Mouse (Mus musculus) MEL (cell line): ENCODE measurements around the gene Unc13a. TPM values are rescaled to one million over a fixed set of nuclear protein-coding genes. Genes with fewer than 3 reads are reported as not detected.

Source experiments
- DNase-seq: peaks from one replicate; pipeline ENCODE4 v3.0.0; 2011; ENCODE audit warnings: low read depth, low spot score
- H3K27ac ChIP-seq: 2 replicates; pipeline ENCODE4 v1.5.1; 2012; ENCODE audit warnings: low read depth, mild to moderate bottlenecking, control low read depth, low read length, moderate library complexity; ENCODE audit not compliant: control insufficient read depth
- H3K27me3 ChIP-seq, 2 experiments: fragments of 150-350 bp in 1 of 2; sonication (generic) in 1 of 2; 2 replicates each; pipeline ENCODE4 v1.6.1; 2012; ENCODE audit warnings: low read length in 2 of 2, mild to moderate bottlenecking in 2 of 2, improper control_type of control experiment in 1 of 2, moderate library complexity in 1 of 2; ENCODE audit not compliant: insufficient read depth in 2 of 2, control insufficient read depth in 1 of 2
- H3K36me3 ChIP-seq, 2 experiments: 2 replicates each; pipeline ENCODE4 v1.6.1; 2012 to 2014; ENCODE audit warnings: low read length in 2 of 2, improper control_type of control experiment in 1 of 2, inconsistent platforms in 1 of 2, mild to moderate bottlenecking in 1 of 2; ENCODE audit not compliant: insufficient read depth in 2 of 2, control insufficient read depth in 1 of 2
- H3K4me1 ChIP-seq, 2 experiments: fragments of 150-350 bp in 1 of 2; sonication (generic) in 1 of 2; 2 replicates each; pipeline ENCODE4 v1.6.1; 2012; ENCODE audit warnings: low read length in 2 of 2, improper control_type of control experiment in 1 of 2, mild to moderate bottlenecking in 1 of 2; ENCODE audit not compliant: insufficient read depth in 2 of 2, control insufficient read depth in 1 of 2
- H3K4me3 ChIP-seq, 2 experiments: fragments of 150-350 bp in 1 of 2; sonication (generic) in 1 of 2; 2 replicates each; pipeline ENCODE4 v1.5.1; 2012; ENCODE audit warnings: low read depth in 2 of 2, low read length in 2 of 2, mild to moderate bottlenecking in 2 of 2, moderate library complexity in 2 of 2, control low read depth in 1 of 2, improper control_type of control experiment in 1 of 2; ENCODE audit not compliant: control insufficient read depth in 1 of 2, insufficient read depth in 1 of 2
- H3K79me2 ChIP-seq: 2 replicates; pipeline ENCODE4 v1.6.1; 2012; ENCODE audit warnings: mild to moderate bottlenecking, low read length, moderate library complexity; ENCODE audit not compliant: control insufficient read depth, poor library complexity, insufficient read depth
- H3K9ac ChIP-seq: 2 replicates; pipeline ENCODE4 v1.6.1; 2012; ENCODE audit warnings: low read depth, mild to moderate bottlenecking, control low read depth, low read length, moderate library complexity; ENCODE audit not compliant: control insufficient read depth, poor library complexity, severe bottlenecking
- H3K9me3 ChIP-seq: fragments of 150-350 bp; sonication (generic); replicated peaks from 2 replicates; pipeline ENCODE4 v1.6.1; 2012; ENCODE audit warnings: mild to moderate bottlenecking, low read length, improper control_type of control experiment, moderate library complexity; ENCODE audit not compliant: insufficient read depth
- CHD1 ChIP-seq: IDR thresholded peaks from 2 replicates; pipeline ENCODE4 v1.6.1; 2012; ENCODE audit warnings: low read depth, mild to moderate bottlenecking, inconsistent platforms, low read length, improper control_type of control experiment
- E2F4 ChIP-seq: IDR thresholded peaks from 2 replicates; pipeline ENCODE4 v1.6.1; 2011; ENCODE audit warnings: low read depth, low read length, improper control_type of control experiment, borderline replicate concordance
- ELF1 ChIP-seq: IDR thresholded peaks from 2 replicates; pipeline ENCODE4 v1.6.1; 2014; ENCODE audit warnings: low read depth, mild to moderate bottlenecking, inconsistent platforms, low read length, improper control_type of control experiment, moderate library complexity
- KAT2A ChIP-seq: conservative IDR thresholded peaks from 2 replicates; pipeline ENCODE4 v1.6.1; 2012; ENCODE audit warnings: low read depth, low read length, improper control_type of control experiment, inconsistent platforms
- MAFK ChIP-seq: IDR thresholded peaks from 2 replicates; pipeline ENCODE4 v1.6.1; 2011; ENCODE audit warnings: low read depth, mild to moderate bottlenecking, low read length, improper control_type of control experiment, borderline replicate concordance
- MEF2A ChIP-seq: IDR thresholded peaks from 2 replicates; pipeline ENCODE4 v1.6.1; 2014; ENCODE audit warnings: low read depth, mild to moderate bottlenecking, inconsistent platforms, low read length, improper control_type of control experiment; ENCODE audit not compliant: poor library complexity, insufficient replicate concordance, severe bottlenecking; ENCODE audit errors: extremely low read depth
- MYC ChIP-seq: IDR thresholded peaks from 2 replicates; pipeline ENCODE4 v1.6.1; 2011; ENCODE audit warnings: low read depth, mild to moderate bottlenecking, low read length, improper control_type of control experiment, moderate library complexity
- NELFE ChIP-seq: IDR thresholded peaks from 2 replicates; pipeline ENCODE4 v1.6.1; 2011; ENCODE audit warnings: low read depth, low read length, improper control_type of control experiment
- NRF1 ChIP-seq: IDR thresholded peaks from 2 replicates; pipeline ENCODE4 v1.6.1; 2014; ENCODE audit warnings: low read depth, mild to moderate bottlenecking, inconsistent platforms, low read length, improper control_type of control experiment, moderate library complexity; ENCODE audit not compliant: poor library complexity, insufficient read depth, severe bottlenecking
- POLR2A ChIP-seq, 2 experiments: IDR thresholded peaks; 2 replicates each; pipeline ENCODE4 v1.6.1; 2011 to 2012; ENCODE audit warnings: low read length in 2 of 2, mild to moderate bottlenecking in 2 of 2, control low read depth in 1 of 2, improper control_type of control experiment in 1 of 2, low read depth in 1 of 2, moderate library complexity in 1 of 2; ENCODE audit not compliant: control insufficient read depth in 1 of 2, insufficient read depth in 1 of 2, poor library complexity in 1 of 2
- SIN3A ChIP-seq: IDR thresholded peaks from 2 replicates; pipeline ENCODE4 v1.6.1; 2012; ENCODE audit warnings: low read length, improper control_type of control experiment, inconsistent platforms
- TAL1 ChIP-seq: IDR thresholded peaks from 2 replicates; pipeline ENCODE4 v1.6.1; 2012; ENCODE audit warnings: mild to moderate bottlenecking, inconsistent platforms, low read length, moderate library complexity, mixed read lengths
- TCF12 ChIP-seq: IDR thresholded peaks from 2 replicates; pipeline ENCODE4 v1.6.1; 2014; ENCODE audit warnings: low read depth, mild to moderate bottlenecking, inconsistent platforms, low read length, improper control_type of control experiment, moderate library complexity
- USF1 ChIP-seq: IDR thresholded peaks from 2 replicates; pipeline ENCODE4 v1.6.1; 2014; ENCODE audit warnings: low read depth, mild to moderate bottlenecking, inconsistent platforms, low read length, improper control_type of control experiment, moderate library complexity
- ZC3H11A ChIP-seq: IDR thresholded peaks from 2 replicates; pipeline ENCODE4 v1.6.1; 2012; ENCODE audit warnings: low read depth, mild to moderate bottlenecking, inconsistent platforms, low read length, improper control_type of control experiment
- polyA plus RNA-seq, 2 experiments: library from polyadenylated mRNA; stranded (reverse) in 1 of 2; unstranded in 1 of 2; fragments of >175 nt in 1 of 2; fragments of >200 nt in 1 of 2; gene quantifications; 2 replicates each; pipeline versions ENCODE4 v1.2.1 to v1.2.4; 2012; ENCODE audit warnings: low replicate concordance in 2 of 2, low read depth in 1 of 2; ENCODE audit not compliant: insufficient read length in 2 of 2, insufficient read depth in 1 of 2, missing spikeins in 1 of 2
- total RNA-seq: library from RNA; depleted of rRNA; stranded (reverse); fragments of 300-350 nt; gene quantifications from 2 replicates; pipeline ENCODE4 v1.2.3, GENCODE M21; 2012

Unc13a gene
- total and polyA plus RNA-seq, 3 experiments = 0.81 to 3.6 TPM; not detected in 1

DNA sequence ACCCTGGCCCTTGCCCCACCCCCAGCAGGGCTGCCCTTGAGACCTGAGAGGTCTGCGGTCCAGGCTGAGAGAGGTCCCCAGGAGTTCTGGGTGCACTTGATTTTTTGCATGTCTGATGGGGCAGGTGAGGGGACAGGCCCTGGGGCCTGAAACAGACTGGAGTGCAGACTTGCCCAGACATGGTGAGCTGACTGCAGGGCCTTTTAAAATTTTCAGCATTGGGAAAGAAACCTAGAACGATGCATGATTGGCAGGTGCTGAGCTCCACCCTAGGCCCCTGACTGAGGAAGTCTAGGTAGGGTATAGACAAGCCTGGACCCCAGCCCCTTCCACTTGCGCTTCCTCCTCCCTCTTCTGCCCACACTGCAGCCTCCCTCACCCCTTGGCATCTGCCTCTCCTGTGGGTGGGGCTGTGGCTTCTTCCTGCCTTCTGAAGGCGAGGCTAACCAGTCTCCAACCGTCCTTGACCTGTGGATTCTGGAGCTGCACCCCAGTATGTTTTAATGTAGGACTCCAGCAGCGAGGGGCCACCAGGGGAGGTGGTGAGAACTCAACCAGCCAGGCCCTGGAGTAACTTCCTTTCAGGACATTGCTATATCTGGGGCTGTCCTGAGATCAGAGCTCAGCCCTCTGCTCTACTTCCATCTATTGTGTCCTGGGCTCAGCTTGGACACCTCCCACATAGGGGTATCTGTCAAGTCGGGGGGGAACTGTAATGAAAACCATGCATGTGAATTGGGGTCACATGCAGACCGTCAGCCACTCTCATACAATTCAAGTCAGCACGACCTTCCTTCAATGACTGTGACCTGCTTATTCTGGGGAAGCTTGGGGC is 44.1 kb downstream of the Unc13a start:
- no peak overlapping the region for H3K9ac ChIP-seq
- no peaks in the 10 kb centered on the region; the same call in 1 of the 2 replicates for H3K79me2 ChIP-seq
- H3K4me1 ChIP-seq = peaks cover 2 to 29% of the 10 kb centered on the region in 2 experiments; a peak in 3 of 4 replicates
- no peaks in the 10 kb centered on the region for H3K9me3 ChIP-seq
- H3K4me3 ChIP-seq = no peak overlapping the region
- peak; percentile 14 for DNase-seq
- no peaks in the 10 kb centered on the region for H3K27me3 ChIP-seq
- peaks cover 3 to 9% of the 10 kb centered on the region in 2 experiments; a peak in 3 of 4 replicates for H3K36me3 ChIP-seq
- no peak for TF ChIP-seq ZC3H11A
- no peak for TF ChIP-seq ELF1
- no peak for TF ChIP-seq POLR2A (IDR thresholded peaks at IDR 0.05; ENCODE audit: control insufficient read depth in 1 of 2, insufficient read depth in 1 of 2, low read depth in 1 of 2, low read length in 2 of 2, poor library complexity in 1 of 2)
- no peak for TF ChIP-seq NELFE
- TF ChIP-seq E2F4 = no peak
- TF ChIP-seq TAL1 = no peak
- TF ChIP-seq MAFK = no peak
- no peak for TF ChIP-seq NRF1
- TF ChIP-seq TCF12 = no peak
- TF ChIP-seq MYC = no peak
- no peak for TF ChIP-seq MEF2A
- H3K27ac ChIP-seq = no peak overlapping the region

DNA sequence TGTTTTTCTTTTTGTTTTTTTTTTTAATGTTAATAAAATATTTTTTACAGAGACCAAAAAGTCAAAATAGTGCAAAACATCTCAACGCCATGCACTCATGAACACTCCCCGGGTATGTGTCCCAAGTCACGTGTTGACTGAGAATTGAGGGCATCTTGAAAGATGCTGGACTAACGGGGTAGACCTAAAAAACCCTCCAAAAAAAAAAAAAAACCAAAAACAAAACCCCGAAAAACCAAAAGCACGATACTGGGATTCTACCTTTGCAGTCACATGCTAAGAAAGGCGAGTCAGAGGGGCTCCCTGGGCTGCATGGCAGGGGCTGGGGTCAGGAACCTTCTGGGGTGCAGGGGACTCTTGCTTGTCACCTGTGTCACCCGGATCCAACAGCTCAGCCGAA is 44.8 kb downstream of the Unc13a start:
- H3K4me3 ChIP-seq = no peak overlapping the region
- no peak overlapping the region for H3K27ac ChIP-seq
- H3K4me1 ChIP-seq = peaks cover 2 to 26% of the 10 kb centered on the region in 2 experiments; a peak in 3 of 4 replicates
- H3K79me2 ChIP-seq = no peaks in the 10 kb centered on the region; the same call in 1 of the 2 replicates
- TF ChIP-seq MAFK = no peak
- TF ChIP-seq KAT2A = no peak
- no peak for TF ChIP-seq USF1
- TF ChIP-seq CHD1 = no peak
- no peak for TF ChIP-seq SIN3A
- H3K9ac ChIP-seq = no peak overlapping the region
- DNase-seq = no peak
- H3K27me3 ChIP-seq = no peaks in the 10 kb centered on the region
- no peaks in the 10 kb centered on the region for H3K9me3 ChIP-seq
- H3K36me3 ChIP-seq = peaks cover 5% of the 10 kb centered on the region in 2 experiments
